Mouse (Mus musculus) adrenal gland, postnatal 25 days (tissue): ENCODE results near the gene Pkd2l1. TPM values are rescaled to one million over a fixed set of nuclear protein-coding genes. Genes with fewer than 3 reads are reported as not detected.

ENCODE experiments used
- DNase-seq: peaks from one replicate; pipeline ENCODE4 v3.0.0; 2021; ENCODE audit warnings: mixed read lengths
- long read RNA-seq: library from polyadenylated mRNA; stranded (forward); transcript quantifications from one replicate; pipeline ENCODE4 v2.0.0, GENCODE M21; 2021
- total RNA-seq: library from RNA; stranded (reverse); gene quantifications from 2 replicates; pipeline ENCODE4 v1.2.3, GENCODE M21; 2021

Pkd2l1 gene
- not detected in 2 replicates for total RNA-seq
- long read RNA-seq, result 0 reads

DNA sequence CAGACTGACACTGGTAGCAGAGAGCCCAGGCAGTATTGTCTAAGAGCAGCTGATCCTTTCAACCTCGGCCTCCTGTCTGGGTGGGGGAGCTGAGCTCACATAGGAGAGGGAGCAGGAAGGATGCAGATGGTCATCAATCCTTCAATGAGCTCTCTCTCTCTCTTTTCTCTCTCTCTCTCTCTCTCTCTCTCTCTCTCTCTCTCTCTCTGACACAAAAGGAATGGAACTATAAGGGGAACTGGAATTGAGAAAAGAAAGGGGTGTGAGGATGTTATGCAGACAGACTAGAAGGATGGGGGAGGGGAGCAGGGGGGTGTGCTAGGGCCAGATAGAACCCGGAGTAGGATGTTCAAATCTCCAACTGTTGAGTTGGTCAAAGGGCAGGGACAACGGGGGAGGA is at the start of gene Pkd2l1:
Pkd2l1 (minus strand) TSS at position 101 of the 400 bp plus-strand sequence.
- DNase-seq, result no peak

DNA sequence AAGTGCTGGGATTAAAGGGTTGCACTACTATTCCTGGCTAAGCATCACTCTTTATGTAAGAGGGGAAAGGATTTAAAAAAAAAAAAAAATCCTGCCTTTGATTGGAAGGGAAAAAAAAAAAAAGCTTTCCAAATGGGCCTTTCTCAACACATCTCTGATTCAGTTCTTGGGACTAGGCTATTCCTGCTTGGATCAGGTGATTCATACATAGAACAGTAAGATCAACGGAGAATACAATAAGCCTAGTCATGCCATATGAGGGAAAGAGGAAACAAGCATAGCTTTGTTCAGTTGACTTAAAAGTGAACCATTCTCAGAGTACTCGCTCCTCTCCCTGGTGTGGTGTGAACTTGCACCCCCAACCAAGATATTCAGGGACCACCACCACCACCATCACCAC is 46.7 kb upstream of the Pkd2l1 start:
- DNase-seq, result no peak

DNA sequence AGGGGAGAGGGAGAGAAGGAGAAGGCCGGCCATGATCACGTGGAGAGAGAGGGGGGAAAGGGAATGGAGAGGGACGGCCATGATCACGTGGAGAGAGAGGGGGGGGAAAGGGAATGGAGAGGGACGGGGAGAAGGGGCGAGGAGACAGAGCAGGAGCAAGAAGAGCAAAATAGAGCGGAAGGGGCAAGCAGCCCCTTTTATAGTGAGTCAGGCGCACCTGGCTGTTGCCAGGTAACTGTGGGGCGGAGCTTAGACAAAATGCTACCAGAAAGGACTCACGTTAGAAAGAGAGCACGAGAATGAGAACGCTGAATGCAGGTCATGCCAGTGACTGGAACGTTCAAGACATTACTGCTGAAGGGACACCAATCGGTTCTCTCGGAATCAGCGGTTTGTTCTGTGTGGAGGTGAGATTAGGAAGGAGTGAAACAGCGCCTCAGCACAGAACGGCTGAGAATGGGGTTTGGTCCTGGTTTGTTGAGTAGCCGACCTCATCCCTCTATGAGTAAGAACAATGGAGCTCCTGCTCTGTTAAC is 45.3 kb upstream of the Pkd2l1 start:
- DNase-seq, result no peak

DNA sequence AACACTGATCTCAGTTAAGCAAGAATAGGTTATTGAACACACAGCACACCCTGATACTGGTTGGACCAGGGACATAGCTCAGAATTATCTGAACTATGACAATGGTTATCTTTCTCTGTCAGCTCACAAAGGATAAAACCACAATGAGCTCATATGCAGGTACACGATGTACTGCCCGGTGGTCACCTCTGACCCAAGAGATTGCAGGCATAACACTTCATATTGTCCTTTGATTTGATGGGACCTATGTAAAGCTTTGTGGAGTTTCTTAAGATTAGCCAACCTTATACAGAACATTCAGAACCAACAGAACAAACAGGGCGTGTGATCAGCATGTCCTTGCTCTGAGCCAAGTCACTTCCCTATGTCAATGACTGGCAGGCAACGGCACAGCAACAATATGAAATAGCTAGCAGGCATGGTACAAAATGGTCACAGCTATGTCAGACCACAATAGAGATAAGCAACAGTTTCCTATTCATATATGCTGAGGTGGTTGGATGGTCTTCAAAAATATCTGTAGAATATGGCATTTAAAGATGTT is 39.4 kb upstream of the Pkd2l1 start:
- no peak for DNase-seq

DNA sequence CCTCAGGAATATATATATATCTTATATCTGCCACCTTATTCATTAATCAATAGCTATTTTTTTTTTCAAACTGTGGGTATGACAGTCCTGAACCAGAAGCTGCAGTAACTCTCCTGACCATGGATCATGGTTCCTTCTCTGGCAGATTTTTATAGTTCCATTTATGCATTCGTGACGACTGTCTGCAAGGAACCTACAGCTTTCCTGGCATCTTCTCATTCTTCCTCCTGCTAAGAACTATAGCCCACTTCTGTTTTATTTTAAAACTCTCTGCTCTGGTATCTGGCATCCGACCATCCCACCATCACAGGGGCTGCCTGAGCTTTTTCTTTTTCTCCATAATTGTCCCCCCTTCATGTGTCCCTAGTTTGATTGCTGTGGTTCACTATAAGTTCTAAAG is 38.0 kb upstream of the Pkd2l1 start:
- no peak for DNase-seq

DNA sequence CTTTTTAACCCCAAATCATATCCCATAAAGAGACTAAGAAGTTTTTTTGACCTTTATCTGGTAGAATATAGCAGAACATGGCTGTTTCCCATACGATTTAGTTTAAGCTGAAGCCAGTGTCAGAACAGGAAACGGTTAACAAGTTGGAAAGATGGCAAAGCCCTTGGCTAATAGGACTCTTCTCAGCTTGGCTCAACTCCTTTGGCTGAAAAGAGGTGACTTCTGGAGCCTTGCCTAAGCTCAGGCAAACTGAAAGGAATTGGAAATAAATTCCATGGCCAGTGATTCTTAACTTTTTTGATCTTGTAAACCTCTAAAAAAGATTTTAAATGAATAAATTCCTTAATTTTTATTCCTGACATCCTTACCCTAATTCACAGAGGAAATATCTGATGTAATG is 37.5 kb upstream of the Pkd2l1 start:
- DNase-seq, result no peak

DNA sequence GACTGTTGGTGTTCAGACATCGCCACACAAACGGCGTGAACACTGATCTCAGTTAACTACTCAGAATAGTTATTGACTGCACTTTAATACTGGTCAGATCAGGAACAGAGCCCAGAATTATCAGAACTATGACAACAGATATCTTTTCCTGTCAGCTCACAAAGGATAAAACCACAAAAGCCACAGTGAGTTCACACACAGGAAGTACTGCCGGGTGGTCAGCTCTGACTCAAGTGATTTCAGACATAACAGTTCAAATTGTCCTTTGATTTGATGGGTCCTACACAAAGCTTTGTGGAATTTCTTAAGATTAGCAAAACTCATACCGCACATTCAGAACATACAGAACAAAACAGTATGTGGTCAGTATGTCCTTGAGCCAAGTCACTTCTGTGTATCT is 33.5 kb upstream of the Pkd2l1 start:
- no peak for DNase-seq

DNA sequence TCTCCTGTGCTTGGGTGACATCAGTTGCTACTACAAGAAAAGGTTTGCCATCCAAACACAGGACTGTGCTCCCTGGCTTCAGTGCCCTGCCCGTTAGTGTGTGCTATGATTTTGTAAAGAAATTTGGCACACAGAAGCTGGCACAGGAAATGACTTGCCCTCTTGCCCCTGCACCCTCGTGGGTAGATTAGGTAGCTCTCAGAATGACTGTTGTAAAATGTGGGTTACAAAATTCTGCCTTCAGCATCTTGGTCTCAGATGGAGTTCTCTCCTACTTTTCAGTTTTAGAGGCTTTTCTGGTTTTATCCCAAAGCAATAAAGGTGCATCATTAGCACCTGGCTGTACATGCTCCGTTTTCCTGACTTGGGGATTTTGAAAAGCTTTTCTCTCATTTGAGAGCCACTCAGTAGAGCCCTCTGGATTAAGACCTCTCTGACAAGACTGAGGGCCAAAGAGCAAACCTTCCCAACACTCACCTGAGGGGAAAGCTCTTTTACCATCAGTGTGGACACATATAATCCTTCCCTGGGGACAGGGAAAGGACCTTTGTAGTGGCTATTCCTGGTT is 25.8 kb upstream of the Pkd2l1 start:
- DNase-seq, result no peak

DNA sequence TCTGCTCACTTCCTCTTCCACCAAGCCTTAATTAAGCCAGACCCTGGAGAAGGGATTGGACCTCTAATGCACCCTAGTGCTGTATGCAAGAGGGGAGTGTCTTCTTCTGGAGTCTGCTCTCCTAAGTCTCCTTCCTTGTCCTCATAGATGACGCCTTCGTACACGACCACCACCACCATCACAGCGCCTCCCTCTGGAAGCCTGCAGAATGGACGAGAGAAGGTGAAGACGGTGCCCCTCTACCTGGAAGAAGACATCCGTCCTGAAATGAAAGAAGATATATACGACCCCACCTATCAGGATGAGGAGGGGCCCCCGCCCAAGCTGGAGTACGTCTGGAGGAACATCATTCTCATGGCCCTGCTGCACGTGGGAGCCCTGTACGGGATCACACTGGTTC is 23.0 kb upstream of the Pkd2l1 start:
- DNase-seq, result no peak

DNA sequence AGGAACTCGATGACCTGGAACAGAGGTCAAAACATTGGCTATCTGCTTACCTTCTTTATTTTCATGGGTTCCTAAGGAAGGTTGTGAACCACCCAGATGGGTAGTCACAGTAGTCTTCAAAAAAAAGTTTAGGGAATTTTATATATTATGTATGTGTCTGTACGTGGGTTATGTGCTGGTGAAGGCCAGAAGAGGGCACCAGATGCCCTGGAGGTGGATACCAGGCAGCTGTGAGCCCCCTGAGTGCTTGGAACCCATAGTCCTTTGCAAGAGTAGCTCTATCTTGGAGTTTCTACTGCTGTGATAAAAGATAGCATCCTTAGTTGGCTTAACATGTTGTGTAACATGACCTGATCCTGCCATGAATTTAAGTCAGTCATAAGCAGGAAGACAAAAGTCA is 14.8 kb upstream of the Pkd2l1 start:
- DNase-seq, result no peak

DNA sequence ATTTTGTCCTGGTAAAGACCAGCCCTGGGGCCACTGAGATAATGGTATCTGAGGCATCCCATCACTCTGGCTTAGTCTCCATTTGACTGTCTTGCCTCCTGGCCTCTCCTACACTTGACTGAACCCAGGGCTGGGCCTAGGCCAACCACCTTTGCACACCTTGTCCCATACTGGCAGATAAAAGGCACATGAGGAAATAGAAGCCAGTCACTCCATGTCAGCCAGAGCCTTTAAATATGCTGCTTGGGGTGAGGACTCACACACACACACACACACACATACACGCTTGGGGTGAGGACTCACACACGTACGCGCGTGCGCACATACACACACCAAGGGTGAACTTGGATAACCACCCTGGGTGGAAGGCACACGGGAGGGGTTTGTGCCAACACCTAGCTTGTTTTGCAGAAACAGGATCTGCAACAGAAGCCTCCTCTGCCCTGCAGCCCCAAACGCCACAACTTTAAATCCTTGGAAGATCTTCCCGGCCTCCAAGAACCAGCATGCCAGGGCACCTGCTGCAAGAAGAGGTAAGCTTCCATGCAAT is 10.8 kb upstream of the Pkd2l1 start, which contains the start of gene Scd3:
Scd3 (plus strand) TSS at position 255 of the 550 bp plus-strand sequence.
- DNase-seq, result no peak

DNA sequence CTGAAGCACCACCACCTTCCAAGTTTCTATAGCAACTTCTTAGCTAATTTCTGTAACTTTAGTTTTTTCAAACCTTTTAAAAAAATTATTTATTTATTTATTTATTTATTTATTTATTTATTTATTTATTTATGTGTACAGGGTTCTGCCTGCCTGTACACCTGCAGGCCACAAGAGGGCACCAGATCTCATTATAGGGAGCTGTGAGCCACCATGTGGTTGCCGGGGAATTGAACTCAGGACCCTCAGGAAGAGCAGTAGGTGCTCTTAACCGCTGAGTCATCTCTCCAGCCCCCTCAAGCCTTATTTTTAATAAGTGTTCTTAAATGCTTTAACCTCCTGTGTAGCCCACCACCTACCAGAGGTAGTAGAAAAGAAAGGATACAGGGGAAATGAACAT is 6.7 kb upstream of the Pkd2l1 start:
- peak; percentile 10 for DNase-seq

DNA sequence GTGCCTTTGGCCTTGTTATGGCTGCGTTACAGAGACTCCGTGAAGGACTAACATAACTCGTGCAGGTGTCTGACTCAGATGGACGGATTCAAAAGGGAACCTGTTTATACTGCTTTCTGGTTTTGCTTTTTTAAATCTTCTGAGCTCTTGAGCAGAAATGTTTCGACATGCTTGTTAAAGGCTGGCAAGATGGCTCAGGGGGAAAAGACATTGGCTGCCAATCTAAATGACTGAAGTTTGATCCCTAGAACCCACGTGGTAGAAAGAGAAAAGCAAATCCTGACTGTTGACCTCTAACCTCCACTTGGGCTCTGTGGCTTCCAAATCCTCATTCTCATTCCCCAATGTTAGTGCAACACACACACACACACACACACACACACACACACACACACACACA is 6.3 kb upstream of the Pkd2l1 start:
- no peak for DNase-seq

DNA sequence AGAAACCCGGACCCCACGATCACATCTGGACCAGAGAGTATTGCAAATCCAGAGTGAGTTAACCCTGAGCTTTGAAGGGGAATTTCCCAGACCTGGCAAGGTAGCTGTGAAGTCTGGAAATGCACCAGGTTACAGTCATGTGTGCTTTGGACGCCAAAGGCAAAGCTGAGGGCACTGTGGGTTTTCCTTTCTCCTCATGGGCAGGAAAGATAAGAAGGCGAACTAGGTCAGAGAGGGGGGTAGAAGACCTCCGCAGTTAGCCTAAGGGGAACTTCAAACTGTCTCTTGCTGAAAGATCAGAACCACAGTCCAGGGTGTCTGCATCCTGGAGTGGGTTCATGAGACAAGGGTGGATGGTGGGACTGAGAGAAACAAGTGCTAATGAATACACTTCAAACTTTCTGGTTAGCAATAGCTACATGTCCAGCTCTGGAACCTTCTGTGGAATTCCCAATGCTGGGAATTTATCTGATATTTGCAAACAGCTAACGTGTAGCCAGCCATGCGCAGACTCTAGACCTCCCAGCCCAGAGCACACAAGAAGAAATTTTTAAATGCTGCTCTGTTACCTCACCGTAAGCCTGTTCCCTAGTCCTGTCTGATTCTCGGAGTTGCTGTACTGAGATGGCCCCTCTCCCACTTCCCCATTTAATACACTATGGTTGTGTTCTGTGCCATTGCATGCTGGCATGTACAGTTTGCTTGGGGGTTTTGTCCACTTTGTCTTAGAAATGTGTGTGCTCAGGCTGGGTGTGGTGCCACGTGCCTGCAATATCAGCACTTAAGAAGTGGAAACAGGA is 5.0 kb upstream of the Pkd2l1 start:
- no peak for DNase-seq

DNA sequence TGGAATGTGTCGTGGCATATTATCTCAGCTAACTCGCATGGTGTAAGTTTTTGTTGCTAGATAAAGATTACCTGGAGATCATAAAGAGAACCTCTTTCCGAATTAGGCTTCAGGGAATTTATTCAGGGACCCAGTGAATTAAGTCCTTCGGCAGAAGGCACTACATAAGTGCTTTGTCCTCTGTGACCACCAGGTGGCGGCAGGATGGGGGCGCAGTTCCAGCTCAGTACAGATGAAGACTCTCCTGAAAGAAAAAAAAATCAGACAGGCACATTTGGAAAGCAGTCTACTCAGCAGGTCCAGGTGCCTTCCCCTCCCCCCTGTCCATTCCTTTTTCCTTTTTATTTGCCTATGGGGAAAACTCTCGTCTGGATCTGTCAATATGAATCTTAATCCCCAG is 2.9 kb upstream of the Pkd2l1 start:
- peak; percentile 76 for DNase-seq

DNA sequence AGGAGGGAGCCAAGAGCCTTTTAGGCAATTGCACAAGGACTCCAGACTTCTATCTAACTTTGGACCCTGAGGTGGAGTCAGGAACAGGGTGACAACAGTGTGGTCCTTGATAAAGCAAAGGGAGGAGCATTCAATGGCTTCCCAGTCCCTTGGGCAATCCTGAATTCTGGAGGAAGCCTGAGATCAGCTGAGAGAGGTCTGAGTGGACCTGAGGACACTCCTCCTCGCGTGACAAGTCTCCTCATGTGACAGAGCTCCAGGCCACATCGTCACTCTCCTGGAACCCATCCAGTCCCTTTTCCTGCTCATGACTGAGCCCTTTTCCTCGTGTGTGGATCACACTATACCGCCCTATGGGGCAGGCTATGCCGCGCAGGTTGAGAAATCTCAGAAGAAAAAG is 1.7 kb upstream of the Pkd2l1 start:
- DNase-seq, result no peak

DNA sequence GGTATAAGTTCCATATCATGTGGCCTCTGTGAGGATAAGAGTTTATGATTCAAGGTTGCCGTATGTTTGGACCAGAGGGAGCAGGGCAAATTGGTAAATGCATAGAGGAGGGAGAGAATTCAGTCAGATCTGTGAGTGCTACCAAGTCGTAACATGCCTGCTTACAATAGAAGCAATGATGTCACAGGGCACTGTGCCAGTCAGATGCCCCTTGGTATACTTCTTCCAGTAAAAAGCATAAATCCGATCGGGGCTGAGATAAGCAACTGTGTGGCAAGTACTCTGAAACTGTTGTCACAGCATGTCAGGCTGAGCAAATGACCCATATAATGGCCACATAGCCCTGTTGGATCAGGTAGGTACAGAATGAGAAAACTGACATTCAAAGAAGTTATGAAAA is 3.2 kb downstream of the Pkd2l1 start:
- DNase-seq, result no peak

DNA sequence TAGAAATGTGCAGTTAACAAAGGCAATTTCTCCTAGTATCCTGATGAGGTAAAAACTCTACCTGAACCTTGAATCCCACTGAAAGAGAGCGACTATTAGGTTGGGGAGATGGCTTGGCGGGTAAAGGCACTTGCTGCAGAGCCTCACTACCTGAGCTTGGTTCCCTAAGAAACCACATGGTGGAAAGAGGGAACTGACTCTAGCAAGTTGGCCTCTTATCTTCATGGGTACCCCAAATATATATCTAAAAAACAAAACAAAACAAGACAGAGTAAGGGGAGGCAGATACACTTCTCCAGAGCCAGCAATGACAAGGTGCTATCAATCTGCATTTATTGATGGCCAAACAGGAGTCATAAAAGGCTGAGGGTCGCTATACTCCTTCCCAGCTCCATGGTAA is 8.3 kb downstream of the Pkd2l1 start:
- no peak for DNase-seq

DNA sequence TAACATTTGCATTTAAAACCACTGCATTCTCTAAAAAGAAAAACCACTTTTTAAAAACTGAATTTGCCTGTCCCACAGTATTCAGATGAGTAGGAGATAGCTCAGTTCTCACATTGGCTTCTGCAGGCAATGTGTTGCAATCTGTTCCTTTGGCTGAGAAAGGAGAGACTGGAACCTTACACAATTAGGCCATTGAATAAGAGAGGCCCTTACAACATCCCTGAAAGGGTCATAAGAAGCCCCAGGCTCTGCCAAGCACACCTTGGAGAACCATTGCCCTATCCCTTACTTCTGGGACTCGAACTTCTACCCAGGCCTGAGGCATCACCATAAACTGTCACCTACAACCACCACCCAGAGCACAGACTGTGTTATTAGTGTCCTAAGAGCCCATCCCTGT is 11.7 kb downstream of the Pkd2l1 start:
- DNase-seq, result no peak

DNA sequence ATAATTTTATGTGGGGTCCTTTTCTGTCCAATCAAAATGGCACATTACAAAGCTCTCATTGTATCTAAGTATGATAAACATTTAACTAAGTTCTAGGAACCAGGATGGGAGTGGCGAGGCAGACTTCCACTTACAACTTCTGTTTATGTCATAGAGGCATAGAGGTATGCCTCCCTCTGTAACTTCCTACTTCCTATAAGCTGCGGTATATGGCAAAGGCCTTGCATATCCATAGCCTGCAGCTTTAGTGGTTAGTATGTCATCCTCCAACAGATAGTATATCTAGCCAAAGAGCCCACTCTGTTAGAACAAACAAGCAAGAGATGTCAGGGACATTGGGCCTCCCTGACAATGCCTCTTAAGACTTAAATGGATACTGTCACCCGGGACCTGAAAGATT is 15.5 kb downstream of the Pkd2l1 start:
- no peak for DNase-seq

DNA sequence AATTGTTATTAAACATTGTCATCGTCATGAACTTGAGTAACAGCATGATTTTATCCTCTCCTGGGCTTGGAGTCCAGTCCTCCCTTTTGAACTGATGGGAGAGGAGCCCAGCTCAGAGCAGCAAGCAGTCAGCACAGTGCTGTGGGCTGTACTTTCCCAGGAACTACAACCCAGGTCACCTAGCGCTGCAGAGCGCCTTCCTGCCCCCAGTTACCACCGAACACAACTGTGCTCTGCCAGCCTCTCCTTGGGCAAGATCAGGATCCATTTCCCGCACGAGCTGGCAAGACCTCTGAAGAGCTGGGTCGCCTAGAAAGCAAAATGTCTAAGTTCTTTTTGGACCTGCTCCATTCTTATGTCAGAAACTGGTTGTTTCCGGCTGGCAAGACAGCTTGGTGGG is 17.4 kb downstream of the Pkd2l1 start:
- no peak for DNase-seq

DNA sequence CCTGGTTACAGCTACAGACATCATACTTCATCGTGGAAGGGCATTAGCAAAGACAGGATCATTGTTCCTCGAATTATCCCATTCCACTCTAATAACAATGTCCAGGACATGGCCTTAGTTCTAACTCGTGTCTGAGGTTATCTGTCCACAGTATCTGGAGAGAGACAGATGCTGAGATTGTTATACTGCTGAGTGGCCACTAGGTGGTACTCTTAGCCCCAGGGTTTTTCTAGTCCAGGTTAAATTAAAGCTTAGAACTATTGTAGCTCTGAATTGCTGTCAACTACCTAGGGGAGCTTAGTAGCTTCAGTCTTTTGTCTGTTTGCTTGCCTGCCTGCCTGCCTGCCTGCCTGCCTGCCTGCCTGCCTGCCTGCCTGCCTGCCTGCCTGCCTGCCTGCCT is 30.7 kb downstream of the Pkd2l1 start:
- DNase-seq, result no peak

DNA sequence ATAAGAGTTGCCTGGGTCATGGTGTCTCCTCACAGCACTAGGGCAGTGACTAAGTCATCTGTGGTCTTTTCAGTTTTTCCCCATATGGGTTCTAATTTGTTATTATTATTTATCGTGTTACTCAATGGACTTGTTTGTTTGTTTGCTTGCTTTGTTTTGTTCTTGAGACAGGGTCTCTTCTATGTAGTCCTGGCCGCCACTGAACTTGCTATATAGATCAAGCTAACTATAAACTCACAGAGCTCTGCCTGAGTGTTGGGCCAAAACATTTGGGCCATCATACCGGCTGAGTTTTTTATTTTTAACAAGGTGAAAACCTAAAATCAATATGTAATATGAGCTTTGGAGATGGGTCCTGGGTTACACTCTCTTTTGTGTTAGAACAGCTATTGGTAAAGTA is 32.9 kb downstream of the Pkd2l1 start:
- no peak for DNase-seq
